Comparison of ENCODE assay signal across 19 mouse cellular contexts in genomic region chr9:96689076-96689475, GRCm38 (mm10). TPM values are rescaled to one million over a fixed set of nuclear protein-coding genes. Genes with fewer than 3 reads are reported as not detected.
DNase-seq lines count a peak whose midpoint lies in the region; ATAC-seq and TF ChIP-seq lines count a peak whose summit lies in the region.
"Had no signal": no experiment of that assay in that cellular context is flagged by ENCODE, and none has a peak within 500 bp of the region (broad histone marks: within the 10 kb centered on the region; RNA-seq: fewer than 3 reads in every experiment).

No protein-coding gene starts in this region.

- peak overlapping the region; percentile 69 for H3K27ac ChIP-seq in gastrocnemius, adult 2 months
- peak overlapping the region; percentile 7; the same call in 1 of the 2 replicates for H3K27ac ChIP-seq in intestine, embryonic 16.5 days (ENCODE audit: low read length)
- H3K27ac ChIP-seq in intestine, embryonic 15.5 days: no peak overlapping the region
- H3K27ac ChIP-seq in lung, embryonic 16.5 days (ENCODE audit: low read length): peak overlapping the region; percentile 88
- H3K27ac ChIP-seq: forebrain, embryonic 13.5 days; hindbrain, embryonic 12.5 days; limb, embryonic 13.5 days; liver, embryonic 15.5 days; midbrain, embryonic 13.5 days had no signal

- no peaks in the 10 kb centered on the region for H3K27me3 ChIP-seq in intestine, embryonic 16.5 days (replicated peaks; ENCODE audit: control insufficient read depth, insufficient read depth, low read length)
- H3K27me3 ChIP-seq in intestine, embryonic 15.5 days (replicated peaks): no peaks in the 10 kb centered on the region
- no peaks in the 10 kb centered on the region for H3K27me3 ChIP-seq in lung, embryonic 16.5 days (ENCODE audit: control insufficient read depth, insufficient read depth, low read depth, low read length)
- no peaks in the 10 kb centered on the region for H3K27me3 ChIP-seq in myocyte (ENCODE audit: control insufficient read depth, insufficient read depth, insufficient read length)
- H3K27me3 ChIP-seq: forebrain, embryonic 13.5 days; hindbrain, embryonic 12.5 days; limb, embryonic 13.5 days; liver, embryonic 15.5 days; midbrain, embryonic 13.5 days had no signal

- H3K9me3 ChIP-seq in intestine, embryonic 16.5 days (ENCODE audit: control insufficient read depth, low read length): no peaks in the 10 kb centered on the region
- H3K9me3 ChIP-seq in intestine, embryonic 15.5 days: no peaks in the 10 kb centered on the region
- no peaks in the 10 kb centered on the region for H3K9me3 ChIP-seq in lung, embryonic 16.5 days (ENCODE audit: control insufficient read depth, low read length)
- H3K9me3 ChIP-seq: forebrain, embryonic 13.5 days; G1E; hindbrain, embryonic 12.5 days; limb, embryonic 13.5 days; liver, embryonic 15.5 days; midbrain, embryonic 13.5 days had no signal

- TF ChIP-seq CTCF in gastrocnemius, adult 2 months (IDR thresholded peaks at IDR 0.05): no peak
- TF ChIP-seq CTCF in lung, adult 2 months (IDR thresholded peaks at IDR 0.05; ENCODE audit: insufficient read depth, low read length): no peak

- no peaks in the 10 kb centered on the region for H3K79me2 ChIP-seq in myocyte (ENCODE audit: control insufficient read depth, insufficient read depth)

- no peak for DNase-seq in gastrocnemius, adult 2 months
- no peak for DNase-seq in gastrocnemius, postnatal 36 days
- no peak for DNase-seq in lung, adult 2 months
- no peak for DNase-seq in cerebellum, adult 9-10 months
- DNase-seq: adrenal gland, postnatal 25 days; cerebellum, adult 8-10 months; gastrocnemius, postnatal 10 days; thymus, adult 18-20 months had no signal

- no peak overlapping the region for H3ac ChIP-seq in myocyte (ENCODE audit: control insufficient read depth, insufficient read length)

- no peak overlapping the region for H3K9ac ChIP-seq in intestine, embryonic 16.5 days (ENCODE audit: low read depth, low read length)
- no peak overlapping the region for H3K9ac ChIP-seq in intestine, embryonic 15.5 days
- H3K9ac ChIP-seq in lung, embryonic 16.5 days (ENCODE audit: low read length): no peak overlapping the region
- H3K9ac ChIP-seq: forebrain, embryonic 13.5 days; hindbrain, embryonic 12.5 days; limb, embryonic 13.5 days; liver, embryonic 15.5 days; midbrain, embryonic 13.5 days had no signal

- ATAC-seq in intestine, embryonic 16.5 days: no peak
- no peak for ATAC-seq in intestine, embryonic 15.5 days
- ATAC-seq in lung, embryonic 16.5 days (ENCODE audit: low read depth): peak; percentile 73
- ATAC-seq: forebrain, embryonic 13.5 days; midbrain, embryonic 13.5 days had no signal

- no peaks in the 10 kb centered on the region for H3K4me1 ChIP-seq in intestine, embryonic 16.5 days (ENCODE audit: control insufficient read depth, insufficient read depth, low read length)
- H3K4me1 ChIP-seq in intestine, embryonic 15.5 days (replicated peaks): peaks cover 2% of the 10 kb centered on the region; the same call in 1 of the 2 replicates
- peaks cover 17% of the 10 kb centered on the region for H3K4me1 ChIP-seq in lung, embryonic 16.5 days (replicated peaks; ENCODE audit: control insufficient read depth, insufficient read depth, low read length)
- no peaks in the 10 kb centered on the region; the same call in 1 of the 2 replicates for H3K4me1 ChIP-seq in lung, adult 2 months (ENCODE audit: control insufficient read depth, insufficient read depth, low read length)
- H3K4me1 ChIP-seq: hindbrain, embryonic 12.5 days; limb, embryonic 13.5 days; liver, embryonic 15.5 days had no signal

- H3K36me3 ChIP-seq in intestine, embryonic 16.5 days (ENCODE audit: control insufficient read depth, insufficient read depth, low read length): peaks cover 14% of the 10 kb centered on the region; the same call in 1 of the 2 replicates
- peaks cover 16% of the 10 kb centered on the region for H3K36me3 ChIP-seq in intestine, embryonic 15.5 days
- H3K36me3 ChIP-seq in lung, embryonic 16.5 days (ENCODE audit: control insufficient read depth, insufficient read depth, low read length): peaks cover 19% of the 10 kb centered on the region
- peaks cover 43% of the 10 kb centered on the region for H3K36me3 ChIP-seq in myocyte (ENCODE audit: control insufficient read depth, insufficient read depth)

- no peak overlapping the region for H3K4me2 ChIP-seq in intestine, embryonic 16.5 days (ENCODE audit: low read depth, low read length)
- no peak overlapping the region for H3K4me2 ChIP-seq in intestine, embryonic 15.5 days (replicated peaks)
- H3K4me2 ChIP-seq in lung, embryonic 16.5 days (ENCODE audit: low read depth, low read length): no peak overlapping the region
- H3K4me2 ChIP-seq in myocyte (ENCODE audit: low read depth): peak overlapping the region; percentile 19
- H3K4me2 ChIP-seq: forebrain, embryonic 13.5 days; hindbrain, embryonic 12.5 days; limb, embryonic 13.5 days; liver, embryonic 15.5 days; midbrain, embryonic 13.5 days had no signal

- intact Hi-C loops in gastrocnemius, adult 2 months (cut with DNase I): no loop called here
- intact Hi-C loops in gastrocnemius, postnatal 36 days (cut with DNase I): no loop called here

- no peak overlapping the region for H3K4me3 ChIP-seq in gastrocnemius, adult 2 months
- H3K4me3 ChIP-seq in intestine, embryonic 16.5 days (ENCODE audit: low read length): no peak overlapping the region
- no peak overlapping the region for H3K4me3 ChIP-seq in intestine, embryonic 15.5 days (replicated peaks)
- H3K4me3 ChIP-seq in lung, embryonic 16.5 days (ENCODE audit: low read length): no peak overlapping the region
- H3K4me3 ChIP-seq in lung, adult 2 months (replicated peaks; ENCODE audit: extremely low read depth, low read depth, low read length): no peak overlapping the region
- H3K4me3 ChIP-seq in myocyte: no peak overlapping the region
- H3K4me3 ChIP-seq: erythroblast, embryonic 14.5 days; forebrain, embryonic 13.5 days; hindbrain, embryonic 12.5 days; limb, embryonic 13.5 days; liver, embryonic 15.5 days; midbrain, embryonic 13.5 days had no signal

- TF ChIP-seq POLR2A in lung, adult 2 months (IDR thresholded peaks at IDR 0.05; ENCODE audit: borderline replicate concordance, extremely low read depth, low read depth, low read length): no peak
- no peak for TF ChIP-seq POLR2A in myocyte (IDR thresholded peaks at IDR 0.05; ENCODE audit: insufficient read length, low read depth)

- WGBS in intestine, embryonic 16.5 days: 79% methylated on average over 4 of the region's 4 CpGs
- 76% methylated on average over 4 of the region's 4 CpGs for WGBS in intestine, embryonic 15.5 days
- 59% methylated on average over 4 of the region's 4 CpGs for WGBS in lung, embryonic 16.5 days
- WGBS in lung, adult 2 months: 65% methylated on average over 4 of the region's 4 CpGs

TF ChIP-seq in myocyte, 11 proteins besides CTCF, POLR2A, EP300 and RAD21:
- TF ChIP-seq E2F4 (IDR thresholded peaks at IDR 0.05; ENCODE audit: insufficient read depth) (no peak), USF1 (IDR thresholded peaks at IDR 0.05; ENCODE audit: low read depth) (no peak), MYOG (IDR thresholded peaks at IDR 0.05; ENCODE audit: control insufficient read depth in 1 of 3, insufficient read depth in 1 of 3, insufficient read length in 2 of 3, low read depth in 2 of 3) (no peak), TCF3 (IDR thresholded peaks at IDR 0.05; ENCODE audit: insufficient read length, low read depth) (no peak)

RNA-seq across cellular contexts. Expression of gene Rasa2, which starts 57.7 kb away (rescaled TPM):
- 1 to 10 TPM; 3.2 to 3.6 TPM for total RNA-seq in gastrocnemius, adult 2 months (2021)
- 1 to 10 TPM; 2.5 to 3.0 TPM for total RNA-seq in gastrocnemius, postnatal 36 days (2021)
- 13.7 and 15.3 TPM in 2 replicates for polyA plus RNA-seq in intestine, embryonic 16.5 days (2015; fragmentation: Nextera tagmentation; extraction: Ambion mirVana)
- polyA plus RNA-seq in intestine, embryonic 15.5 days (2015; fragmentation: Nextera tagmentation; extraction: Ambion mirVana): 16.4 and 17.1 TPM in 2 replicates
- polyA plus RNA-seq in lung, embryonic 16.5 days (2015; fragmentation: Nextera tagmentation; extraction: Ambion mirVana): 15.3 and 18.9 TPM in 2 replicates
- 1.4 and 2.3 TPM in 2 replicates for polyA plus RNA-seq in lung, adult 2 months (2012; rRNA removed)
- 1.2 TPM for polyA plus RNA-seq in myocyte (2012; fragmentation: generic; extraction: Trizol)
- polyA plus RNA-seq: erythroblast, embryonic 14.5 days had no signal
